Mouse (Mus musculus) inflammation-experienced regulatory T-cells, adult 6 months (primary cell): ENCODE data around the gene Bbs12. TPM values are rescaled to one million over a fixed set of nuclear protein-coding genes. Genes with fewer than 3 reads are reported as not detected.

ENCODE experiments used
- ATAC-seq: one replicate; pipeline ENCODE4 v1.8.0; 2017
- polyA plus RNA-seq, 3 experiments: library from polyadenylated mRNA; unstranded; fragments of 100-300 nt; shearing (Covaris generic); gene quantifications; one replicate each; pipeline ENCODE4 v1.2.1; 2017

The Bbs12 gene
- polyA plus RNA-seq: 1 to 10 TPM; 4.4 to 7.7 (median 7.7) TPM

DNA sequence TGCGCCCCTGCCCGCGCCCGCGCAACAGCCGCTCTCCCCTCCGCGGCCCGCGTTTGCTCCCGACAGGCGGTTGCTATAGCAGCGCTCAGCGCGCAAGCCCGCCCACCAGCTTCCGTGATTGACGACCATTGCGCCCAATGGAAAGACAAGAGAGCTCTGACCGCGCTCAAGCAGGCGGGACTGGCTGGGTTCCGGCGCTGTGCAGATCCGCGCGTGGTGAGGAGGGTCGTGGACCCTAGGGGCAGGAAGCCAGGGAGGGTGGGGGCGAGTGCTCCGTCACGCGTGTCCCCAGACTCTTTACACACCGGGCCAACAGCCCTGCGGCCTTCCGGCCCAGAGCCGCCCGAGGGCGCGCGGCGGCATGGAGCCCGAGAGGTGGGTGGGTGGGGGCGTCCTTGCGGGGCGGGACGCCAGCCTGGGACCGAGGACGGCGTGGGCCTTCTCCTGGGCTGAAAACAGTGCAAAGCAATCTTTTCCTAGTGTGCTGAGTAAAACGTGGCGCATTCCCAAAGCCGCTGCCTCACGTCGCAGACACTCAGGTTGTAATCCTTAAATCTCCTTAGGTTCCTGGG lies at the start of gene Bbs12, which contains the start of gene Cetn4:
Bbs12 (plus strand) TSS at position 185 of the 572 bp plus-strand sequence.
Cetn4 (minus strand) TSS at position 339 of the 572 bp plus-strand sequence.
- peak; percentile 86 for ATAC-seq

DNA sequence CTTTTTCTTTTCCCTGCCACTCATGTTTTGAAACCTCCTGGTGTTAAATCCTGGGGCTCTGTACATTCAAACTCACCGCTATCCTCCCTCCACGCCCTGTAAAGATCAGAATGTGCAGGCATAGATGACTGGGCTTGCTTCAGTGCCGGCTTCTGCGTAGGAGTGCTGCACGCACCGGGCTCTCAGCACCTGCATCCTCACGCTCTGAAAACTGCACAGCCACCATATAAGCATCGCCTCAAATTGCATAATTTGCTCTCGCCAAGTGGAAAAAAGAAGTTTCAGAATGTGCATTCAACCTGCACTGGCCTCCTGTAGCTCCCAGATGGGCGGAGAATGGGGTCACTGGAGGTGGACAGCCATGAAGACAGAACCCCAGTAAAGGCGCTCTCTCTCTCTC lies 44.0 kb upstream of the Bbs12 start:
- ATAC-seq: peak; percentile 65

DNA sequence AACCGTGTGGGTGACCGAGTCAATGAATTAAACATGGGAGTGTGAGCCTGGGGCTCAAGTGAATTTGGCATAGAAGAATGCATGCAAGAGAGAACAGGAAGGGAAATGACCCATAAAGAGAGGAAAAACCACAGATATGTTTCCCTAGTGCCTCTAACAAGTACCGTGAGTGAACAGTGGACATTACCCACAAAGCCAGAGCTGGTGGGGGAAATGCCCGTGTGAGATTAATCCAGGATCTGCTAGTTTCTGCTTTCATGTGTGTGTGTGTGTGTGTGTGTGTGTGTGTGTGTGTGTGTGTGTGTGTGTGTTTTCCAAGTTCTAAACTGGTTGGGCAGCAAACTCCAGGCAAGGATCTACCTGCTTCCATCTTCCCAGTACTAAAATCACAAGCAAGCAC lies 42.4 kb upstream of the Bbs12 start:
- no peak for ATAC-seq

DNA sequence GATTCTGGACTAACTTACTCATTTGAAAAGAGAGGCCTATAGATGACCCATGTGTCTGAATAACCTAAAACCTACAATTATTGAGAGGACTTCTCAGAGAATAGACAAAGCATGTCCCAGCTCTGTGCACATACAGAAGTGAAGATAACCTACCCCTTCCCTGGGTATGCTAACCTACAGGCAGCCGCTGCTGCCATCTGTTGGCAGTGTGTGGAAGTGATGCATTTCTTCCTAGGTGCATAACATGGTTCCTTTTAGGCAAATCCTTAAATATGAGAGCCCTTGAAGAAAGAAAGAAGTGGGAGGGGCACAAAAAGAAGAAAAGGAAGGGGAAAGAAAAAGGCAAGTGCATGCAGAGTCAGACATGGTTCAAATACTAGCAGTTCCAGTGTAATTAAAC lies 41.1 kb upstream of the Bbs12 start:
- ATAC-seq: peak; percentile 62

DNA sequence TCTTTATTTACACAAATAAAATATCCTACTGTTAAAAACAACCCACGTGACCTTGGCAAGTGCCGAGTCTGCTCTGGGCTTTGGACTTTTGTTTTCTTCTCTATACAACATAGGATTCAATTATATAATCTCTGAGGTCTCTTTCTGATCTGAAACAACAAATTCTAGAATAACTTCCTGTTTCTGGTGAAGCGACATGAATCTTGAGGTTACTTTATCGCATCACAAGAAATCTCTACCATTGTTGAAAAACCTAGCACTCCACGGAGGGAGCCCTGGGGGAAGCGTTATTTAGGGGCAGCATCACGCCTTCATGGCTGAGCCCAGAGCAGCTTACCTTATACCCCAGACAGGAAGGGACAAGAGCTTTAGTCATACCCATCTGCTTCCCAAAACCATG lies 39.3 kb upstream of the Bbs12 start:
- peak; percentile 26 for ATAC-seq

DNA sequence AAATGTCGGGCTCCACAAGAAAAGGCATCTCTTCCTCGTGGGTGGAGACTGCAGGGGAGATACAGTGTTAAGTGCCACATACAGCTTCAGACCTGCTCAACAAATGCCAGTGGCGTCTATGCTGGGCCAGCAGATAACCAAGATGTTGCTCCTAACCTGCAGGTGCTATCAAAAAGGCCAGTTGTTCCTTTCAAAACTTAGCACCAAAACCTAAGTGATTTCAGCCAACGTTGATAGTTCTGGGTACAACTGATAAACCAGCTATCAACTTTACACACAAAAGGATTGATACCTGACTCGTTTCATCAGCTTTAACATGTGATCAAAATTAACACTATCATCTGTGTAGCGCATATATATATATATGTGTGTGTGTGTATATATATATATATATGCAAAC lies 37.7 kb upstream of the Bbs12 start:
- no peak for ATAC-seq

DNA sequence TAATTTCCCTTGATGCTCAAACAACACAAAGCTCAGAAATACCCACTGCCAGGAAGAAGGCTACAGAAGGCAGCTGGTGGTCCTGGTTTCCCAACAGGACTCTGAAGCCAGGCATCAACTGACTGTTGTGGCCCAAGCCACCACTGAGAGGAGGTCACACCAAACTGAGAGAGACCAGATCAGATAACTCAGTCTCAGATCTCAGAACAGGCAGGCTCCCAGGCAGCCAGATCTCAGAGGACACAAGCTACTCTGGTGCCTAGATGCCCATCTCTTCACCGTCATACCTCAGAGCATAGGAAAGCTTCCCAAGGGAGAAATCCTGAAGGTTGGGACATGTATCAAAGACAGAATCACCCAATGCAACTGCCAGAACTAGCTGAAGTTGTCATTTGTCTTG lies 32.1 kb upstream of the Bbs12 start:
- no peak for ATAC-seq

DNA sequence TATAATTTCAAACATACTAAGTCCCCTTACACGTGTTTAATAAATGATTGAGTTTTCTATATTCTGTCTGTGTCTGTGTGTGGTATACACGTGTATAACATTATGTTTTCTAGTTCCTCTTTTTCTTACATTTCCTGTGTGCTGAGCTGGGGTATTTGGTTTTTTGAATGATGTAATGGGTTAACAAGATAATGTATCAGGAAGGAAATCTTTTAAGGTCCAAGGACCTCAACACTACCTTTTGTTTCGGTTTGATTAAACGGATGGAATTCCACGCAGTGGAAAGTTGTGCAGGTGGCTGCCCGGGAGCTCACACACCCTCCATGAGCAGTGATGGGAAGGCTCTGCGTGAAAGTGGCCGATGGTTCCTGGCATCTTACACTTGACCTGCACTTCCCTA lies 31.5 kb upstream of the Bbs12 start:
- peak; percentile 51 for ATAC-seq

DNA sequence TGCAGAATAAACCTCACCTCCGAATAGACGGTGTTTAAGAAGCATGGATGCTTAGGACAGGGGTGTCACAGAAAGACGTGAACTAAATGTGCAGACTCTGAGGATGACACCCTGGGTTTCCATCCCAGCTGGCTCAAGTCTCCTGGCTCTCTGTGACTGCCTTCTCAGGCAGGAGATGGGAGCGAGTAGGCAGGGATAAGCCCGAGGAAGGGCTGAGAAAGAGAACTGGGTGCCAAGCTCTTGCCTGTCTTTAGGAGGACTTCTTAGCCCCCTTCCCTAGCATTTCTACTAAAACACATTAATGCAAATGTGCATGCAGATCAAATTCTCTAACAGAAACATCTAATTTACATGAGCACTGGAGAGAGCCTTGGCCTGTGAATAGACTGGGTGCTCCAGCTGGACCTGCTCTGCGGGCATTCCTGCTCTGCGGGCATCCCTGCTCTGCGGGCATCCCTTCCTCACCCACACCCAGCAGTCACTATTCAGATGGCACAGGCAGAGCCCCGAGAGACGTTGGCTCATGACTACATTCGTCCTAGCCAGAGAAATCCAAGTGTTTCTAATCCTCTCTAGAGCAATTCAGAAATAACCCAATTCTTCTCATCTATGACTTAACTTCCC lies 29.9 kb upstream of the Bbs12 start:
- no peak for ATAC-seq

DNA sequence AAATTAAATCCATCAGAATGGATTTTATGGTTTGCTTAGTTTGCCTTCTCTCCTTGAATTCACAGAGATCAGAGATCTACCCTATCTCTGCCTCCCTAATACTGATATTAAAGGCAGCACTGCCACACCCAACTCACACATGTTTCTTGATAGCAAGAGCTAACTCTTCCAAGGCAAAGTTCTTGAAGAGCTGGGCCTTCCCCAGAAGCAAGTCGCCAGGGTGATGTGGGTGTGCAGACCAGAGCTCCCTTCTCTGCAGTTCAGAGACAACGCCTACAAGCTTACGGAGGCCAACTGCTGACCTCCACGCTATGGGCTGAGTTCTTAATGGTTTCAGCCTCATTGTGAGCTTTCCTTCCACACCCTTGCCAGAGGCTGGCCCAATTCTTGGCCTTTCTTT lies 29.1 kb upstream of the Bbs12 start:
- ATAC-seq: no peak

DNA sequence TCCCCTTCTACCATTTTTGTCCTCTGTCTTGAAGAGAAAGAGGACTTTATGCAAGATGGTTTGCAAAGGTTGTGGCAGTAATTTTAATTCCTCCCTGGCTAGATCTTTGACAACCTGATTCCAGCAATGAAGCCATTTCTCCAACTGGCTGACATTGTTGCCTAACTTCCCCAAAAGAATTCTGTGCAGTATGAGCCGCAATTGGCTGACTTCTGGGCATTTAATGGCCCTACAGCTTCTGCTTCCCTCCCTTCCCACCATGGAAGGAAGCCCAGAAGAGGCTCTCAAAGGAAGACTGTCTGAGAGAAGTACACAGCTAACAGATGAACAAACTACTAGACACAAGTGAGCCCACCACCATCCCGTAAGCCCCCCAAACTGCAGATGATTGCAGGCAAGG lies 23.1 kb upstream of the Bbs12 start:
- ATAC-seq: no peak

DNA sequence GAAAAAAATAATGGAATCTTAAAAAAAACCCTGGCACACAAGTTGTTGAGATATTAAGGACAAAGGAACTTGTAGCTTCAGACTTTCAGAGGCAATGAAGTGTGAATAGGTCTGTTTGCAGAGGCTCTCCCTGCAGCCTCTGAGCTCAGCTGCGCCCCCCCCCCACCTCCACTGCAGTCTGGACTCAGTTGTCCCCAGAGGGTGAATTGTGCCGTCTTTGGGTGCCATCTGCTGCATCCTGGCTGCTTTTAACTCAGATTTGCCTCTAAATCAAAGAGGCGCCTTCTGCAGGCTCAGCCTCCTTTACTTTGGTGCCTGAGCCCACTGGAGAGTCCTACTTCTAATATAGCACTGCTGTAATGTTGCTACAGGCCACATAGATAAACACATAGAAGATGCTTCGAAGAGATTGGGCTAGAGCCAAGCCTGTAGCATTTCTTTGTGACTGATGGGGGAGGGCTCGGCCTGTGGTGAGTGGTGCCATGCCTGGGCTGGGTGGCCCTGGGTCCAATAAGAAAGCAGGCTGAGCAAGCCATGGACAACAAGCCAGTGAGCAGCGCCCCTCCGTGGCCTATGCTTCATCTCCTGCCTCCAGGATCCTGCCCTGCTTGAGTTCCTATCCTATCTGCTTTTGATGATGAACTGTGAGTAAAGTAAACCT lies 21.3 kb upstream of the Bbs12 start:
- ATAC-seq: no peak

DNA sequence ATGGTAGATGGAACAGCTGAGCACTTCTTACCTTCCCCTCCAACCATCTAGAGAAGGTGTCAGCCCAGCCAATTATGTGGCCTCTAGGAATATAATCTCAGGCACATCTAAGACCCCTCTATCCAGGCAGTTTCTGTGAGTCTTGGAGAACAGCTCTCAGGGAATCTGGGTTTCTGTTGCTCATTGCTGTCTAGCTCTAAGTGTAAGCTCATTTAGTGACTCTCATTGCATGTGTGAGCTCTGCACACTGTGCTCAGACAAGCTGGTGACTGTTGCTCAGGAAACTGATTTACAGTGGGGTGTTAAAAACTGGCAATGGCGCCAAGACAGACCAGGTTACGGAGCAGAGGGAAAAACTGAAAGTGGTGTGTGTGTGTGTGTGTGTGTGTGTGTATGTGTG lies 20.4 kb upstream of the Bbs12 start:
- no peak for ATAC-seq

DNA sequence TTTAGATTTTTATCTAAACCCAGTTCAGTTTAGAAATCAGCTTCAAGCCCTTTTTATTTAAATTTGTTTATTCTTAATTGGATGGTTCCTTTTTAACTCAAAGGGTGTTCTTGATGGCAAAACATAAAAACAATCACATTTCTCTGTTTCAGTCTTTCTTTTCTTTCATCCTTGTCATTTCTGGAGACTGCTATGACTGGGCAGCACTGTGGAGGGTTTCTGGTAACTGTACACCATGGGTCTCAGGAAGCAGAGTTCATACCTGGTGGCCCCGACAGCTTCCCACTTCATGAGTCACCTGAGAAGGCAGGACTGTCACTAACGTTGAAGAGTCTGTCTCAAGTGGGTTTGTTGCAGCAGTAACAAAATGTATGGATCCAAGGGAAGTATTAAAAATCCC lies 19.7 kb upstream of the Bbs12 start:
- peak; percentile 67 for ATAC-seq

DNA sequence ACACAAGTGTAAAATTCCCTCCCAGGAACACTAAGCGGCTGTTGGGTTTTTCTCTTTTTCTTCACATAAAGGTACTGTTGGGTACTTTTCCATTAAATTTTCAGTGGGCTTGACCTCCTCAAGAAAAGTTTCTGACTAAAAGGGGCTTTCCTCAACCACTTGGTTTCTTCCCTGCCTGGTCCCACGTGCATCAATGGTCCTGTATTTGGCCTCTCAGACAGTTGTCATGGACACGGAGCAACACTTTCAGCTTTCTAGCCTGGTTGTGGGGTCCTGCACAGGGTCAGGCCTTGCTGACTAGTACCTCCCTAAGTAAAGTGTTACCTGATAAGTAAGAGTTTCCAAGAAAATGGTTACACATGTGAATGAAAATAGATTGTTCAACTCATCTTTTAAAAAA lies 12.9 kb upstream of the Bbs12 start:
- ATAC-seq: no peak

DNA sequence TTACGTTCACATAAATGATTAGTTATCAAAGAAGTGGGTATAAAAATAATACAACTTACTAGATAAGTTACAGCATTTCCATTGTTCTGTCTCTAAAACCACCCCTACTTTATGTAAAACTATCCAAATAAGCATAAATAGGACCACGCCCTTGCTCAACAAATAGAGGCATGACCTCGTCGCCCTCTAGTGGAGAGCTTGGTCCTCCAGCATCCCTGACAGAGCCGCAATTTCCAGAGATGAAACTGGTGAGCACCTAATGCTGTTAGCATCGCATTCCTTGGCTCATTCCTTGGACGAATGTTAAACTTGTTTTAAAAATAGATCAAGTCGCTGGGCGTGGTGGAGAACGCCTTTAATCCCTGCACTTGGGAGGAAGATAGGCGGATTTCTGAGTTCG lies 9.7 kb upstream of the Bbs12 start:
- peak; percentile 96 for ATAC-seq

DNA sequence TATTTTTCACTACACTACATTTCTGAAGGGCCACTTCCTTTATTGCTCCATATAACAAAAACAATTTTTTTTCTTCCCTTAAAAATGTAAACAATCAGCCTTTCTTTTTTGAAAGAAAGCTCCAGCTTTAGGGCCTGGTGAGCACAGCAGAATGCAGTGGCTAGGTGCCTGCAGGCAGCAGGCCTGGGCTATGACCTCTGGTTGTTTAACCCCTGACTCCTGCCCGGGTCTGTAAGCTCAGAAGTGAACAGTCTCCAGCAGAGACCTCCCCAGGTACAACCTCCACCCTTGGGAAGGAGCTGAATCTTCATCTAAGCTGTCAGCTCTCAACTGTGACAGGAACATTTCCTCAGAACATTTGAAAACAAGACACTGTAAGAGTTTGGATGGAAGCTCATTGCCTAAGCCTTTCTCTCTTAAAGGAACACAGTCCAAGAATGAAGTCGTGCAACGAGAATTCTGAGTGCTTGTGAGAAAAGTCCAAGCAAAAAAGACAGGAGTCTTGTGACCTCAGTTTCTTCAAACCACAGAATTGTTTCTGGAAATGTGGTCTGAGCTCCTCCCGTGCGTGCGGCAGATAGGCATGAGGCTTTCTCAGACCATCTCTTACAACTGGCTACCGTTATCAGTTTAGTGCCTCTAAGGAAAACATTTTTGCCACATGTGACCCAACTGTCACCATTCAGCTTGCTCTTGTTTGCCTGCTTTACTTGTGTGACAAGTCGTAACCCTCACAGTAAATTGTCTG lies 8.8 kb upstream of the Bbs12 start:
- no peak for ATAC-seq

DNA sequence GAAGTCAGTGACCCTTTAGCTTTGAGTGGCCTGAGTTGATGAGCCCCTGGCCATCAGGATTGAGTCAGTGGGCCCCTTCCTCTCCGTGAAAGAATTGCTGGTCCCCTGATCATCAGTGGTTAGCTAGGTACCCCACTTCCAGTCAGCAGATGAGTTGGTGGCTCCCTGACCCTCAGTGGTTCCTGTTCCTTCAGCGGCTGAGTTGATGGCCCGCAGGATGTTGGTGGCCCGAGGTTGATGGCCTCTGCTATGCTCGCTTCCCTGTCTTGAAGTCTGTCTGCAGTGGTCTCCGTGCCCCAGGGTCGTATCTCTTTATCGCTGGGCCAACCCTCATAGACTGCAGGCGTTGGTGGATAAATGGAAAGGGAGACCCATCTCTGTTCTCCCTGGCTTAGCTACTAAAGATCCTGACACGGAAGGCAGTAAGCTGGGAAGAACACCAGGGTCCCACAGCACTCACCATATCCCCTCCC lies 421 bp upstream of the Bbs12 start:
- ATAC-seq: peak; percentile 16

DNA sequence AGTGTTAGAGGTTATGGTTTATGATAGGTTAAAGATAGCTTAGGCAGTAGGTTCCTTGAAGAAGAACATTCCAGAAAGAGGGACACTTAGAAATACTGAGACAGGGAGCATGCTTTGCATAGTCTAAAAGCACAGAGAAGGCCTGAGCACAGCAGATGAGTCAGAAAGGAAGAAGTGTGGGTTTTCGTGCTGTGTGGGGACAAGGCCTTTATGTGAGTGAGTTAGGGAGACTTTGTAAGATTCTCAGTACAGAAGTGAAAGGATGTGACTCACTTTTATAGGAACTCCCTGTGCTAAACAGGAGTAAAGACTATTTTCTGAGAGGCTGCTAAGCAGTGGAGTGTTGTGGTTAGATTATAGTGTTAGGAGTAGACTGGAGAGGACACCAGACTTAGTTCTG lies 1.0 kb downstream of the Bbs12 start:
- peak; percentile 72 for ATAC-seq

DNA sequence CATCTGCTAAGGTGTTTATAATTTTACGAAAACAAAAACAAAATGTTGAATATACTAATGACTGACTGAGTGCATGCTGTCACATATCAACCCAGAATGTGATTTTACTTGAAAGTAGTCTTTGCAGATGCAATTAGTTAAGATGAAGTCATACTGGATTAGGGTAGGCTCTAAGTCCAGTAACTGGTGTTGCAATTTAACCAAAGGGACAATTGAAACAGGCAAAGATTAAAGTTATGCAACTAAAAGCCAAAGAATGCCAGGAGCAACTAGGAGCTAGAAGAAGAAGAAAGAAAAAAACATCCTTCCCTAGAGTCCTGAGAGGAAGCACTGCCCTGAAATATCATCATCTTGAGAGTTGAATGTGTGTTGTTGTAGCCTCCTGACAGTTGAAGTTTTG lies 3.9 kb downstream of the Bbs12 start:
- no peak for ATAC-seq

DNA sequence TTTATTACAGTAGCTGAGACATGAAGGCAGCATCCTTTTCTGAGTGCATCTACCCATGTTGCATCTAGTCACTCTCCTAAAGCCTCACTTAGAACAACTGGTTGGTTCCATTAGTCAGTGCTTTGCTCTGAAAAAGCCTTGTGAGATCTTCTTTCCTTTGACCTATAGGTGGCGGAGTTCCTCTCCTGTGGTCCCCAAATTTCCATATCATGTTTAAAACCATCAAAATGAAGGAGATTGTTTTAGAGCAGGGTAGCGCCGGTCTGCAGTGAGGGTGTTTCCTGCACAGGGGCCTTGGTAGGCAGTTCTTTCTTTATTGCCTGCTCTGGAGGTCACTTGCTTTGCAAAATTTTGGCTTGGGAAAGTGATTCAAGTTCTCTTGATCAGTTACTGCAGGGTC lies 12.0 kb downstream of the Bbs12 start:
- peak; percentile 76 for ATAC-seq

DNA sequence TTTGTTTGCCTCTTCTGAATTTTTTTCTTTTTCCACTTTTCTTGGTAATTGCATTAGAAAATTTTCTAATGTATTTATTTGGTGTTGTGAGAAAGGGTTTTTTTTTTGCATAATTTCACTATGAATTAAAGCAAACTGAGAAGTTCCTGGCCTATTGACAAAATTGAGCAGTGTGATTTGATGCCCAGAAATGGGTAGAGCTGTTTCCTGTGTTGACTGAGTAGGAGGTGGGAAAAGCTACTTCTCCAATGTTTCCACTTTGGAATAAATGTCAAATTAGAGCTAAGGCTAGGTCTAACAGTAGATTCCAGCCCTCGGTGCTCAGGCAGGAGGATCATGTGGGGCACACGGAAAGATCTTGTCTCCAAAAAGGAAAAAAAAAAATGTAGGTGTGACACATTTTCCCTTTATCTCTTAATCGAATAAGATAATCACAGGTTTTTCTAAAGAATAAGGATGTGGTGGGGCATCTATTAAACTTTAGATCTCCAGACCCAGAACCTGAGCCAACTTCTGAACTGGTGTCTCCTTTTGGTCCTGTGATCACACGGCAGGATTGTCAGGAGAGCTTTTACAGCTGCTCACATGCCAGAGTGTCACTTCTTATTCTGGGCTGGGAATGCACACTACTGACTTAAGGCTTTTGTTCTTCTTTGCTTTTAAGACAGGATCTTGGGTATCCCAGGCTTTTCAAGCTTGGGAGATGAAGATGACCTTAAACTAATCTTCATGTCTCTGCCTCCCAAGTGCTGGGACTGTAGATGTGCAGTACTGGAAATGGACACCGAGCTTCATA lies 13.2 kb downstream of the Bbs12 start:
- no peak for ATAC-seq

DNA sequence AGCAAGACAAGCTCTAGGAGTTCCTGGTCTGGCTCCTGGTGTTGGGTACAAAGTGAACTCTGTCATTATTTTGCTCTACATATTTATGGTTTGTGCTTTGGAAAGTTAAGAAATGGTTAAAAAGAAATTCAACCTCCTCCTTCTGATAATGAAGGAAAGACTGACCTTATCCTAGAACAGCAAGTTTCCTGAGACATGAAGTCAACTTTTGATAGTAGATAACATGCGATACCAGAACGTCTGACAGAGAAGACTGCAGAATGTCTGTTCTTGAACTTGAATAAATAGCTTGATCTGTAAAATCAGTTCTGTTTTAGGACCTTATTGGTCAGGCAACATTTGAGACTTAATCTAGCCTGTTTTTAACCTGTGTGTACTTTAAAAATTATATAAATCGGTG lies 14.3 kb downstream of the Bbs12 start:
- no peak for ATAC-seq
